Mouse (Mus musculus): ENCODE data around the gene Birc5. TPM values are rescaled to one million over a fixed set of nuclear protein-coding genes. Genes with fewer than 3 reads are reported as not detected.

The Birc5 gene
- total and polyA plus RNA-seq, 3 experiments, result 193 to 289 (median 270) TPM

DNA sequence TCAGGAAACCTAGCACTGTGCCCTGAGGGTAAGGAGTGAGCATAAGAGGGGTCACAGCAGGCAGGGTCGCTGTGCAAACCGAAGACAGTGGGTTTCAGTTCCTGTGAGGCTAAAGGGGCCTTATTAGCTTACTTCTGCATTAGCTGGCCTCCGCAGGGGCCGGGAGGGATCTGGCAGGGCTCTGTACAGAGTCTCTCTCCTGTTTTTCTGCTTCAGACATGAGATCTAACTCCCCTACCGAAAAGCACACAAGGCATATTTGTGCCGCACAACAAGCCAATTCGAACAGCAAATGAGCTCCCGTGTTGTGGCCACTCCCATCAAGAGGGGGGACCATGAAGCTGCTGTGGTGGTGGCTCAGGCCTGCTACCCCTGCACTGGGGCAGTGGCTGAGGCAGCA is 29.8 kb downstream of the Birc5 start:
- H3K9me3 ChIP-seq (replicated peaks; ENCODE audit: low read length), result no peaks in the 10 kb centered on the region
- peaks cover 27 to 46% of the 10 kb centered on the region in 2 experiments for H3K4me1 ChIP-seq (ENCODE audit: control insufficient read depth in 1 of 2, insufficient read depth in 2 of 2)
- in situ Hi-C loops (cut with MboI; ENCODE audit: low pct_ligation_motif_present, low pct_unique_long_range_greater_than_20kb, low sequenced_read_pairs) (no loop called here), dilution Hi-C loops (cut with MboI; ENCODE audit: extremely low pct_ligation_motif_present, extremely low pct_unique_long_range_greater_than_20kb, low sequenced_read_pairs) (no loop called here)
- H3K27me3 ChIP-seq (replicated peaks), result peaks cover 76% of the 10 kb centered on the region
- no peaks in the 10 kb centered on the region for H3K79me2 ChIP-seq (replicated peaks; ENCODE audit: control insufficient read depth, extremely low read depth, insufficient read depth, poor library complexity, severe bottlenecking)
- no peak overlapping the region for H3K4me3 ChIP-seq (replicated peaks in 1 of 3; ENCODE audit: low read depth in 2 of 3, low read length in 2 of 3, poor library complexity in 1 of 3)
- no peak overlapping the region for H3K27ac ChIP-seq (ENCODE audit: insufficient read depth, low read depth)
- TF ChIP-seq E2F4 (IDR thresholded peaks at IDR 0.05; ENCODE audit: insufficient replicate concordance, low read depth, low read length) (no peak), IRF4 (IDR thresholded peaks at IDR 0.05; ENCODE audit: low read depth, low read length) (peak; percentile 85), EP300 (IDR thresholded peaks at IDR 0.05; ENCODE audit: low read length) (peak; percentile 66)
- no peak overlapping the region for H3K9ac ChIP-seq (ENCODE audit: insufficient read depth, low read depth)
- DNase-seq (ENCODE audit: extremely low read depth), result peak; percentile 42
- H3K36me3 ChIP-seq (replicated peaks in 1 of 2; ENCODE audit: control insufficient read depth in 1 of 2, insufficient read depth in 1 of 2, low read length in 1 of 2), result no peaks in the 10 kb centered on the region
- H3K4me2 ChIP-seq (ENCODE audit: insufficient read depth, low read depth, poor library complexity, severe bottlenecking), result peak overlapping the region; percentile 43; the same call in 1 of the 2 replicates

DNA sequence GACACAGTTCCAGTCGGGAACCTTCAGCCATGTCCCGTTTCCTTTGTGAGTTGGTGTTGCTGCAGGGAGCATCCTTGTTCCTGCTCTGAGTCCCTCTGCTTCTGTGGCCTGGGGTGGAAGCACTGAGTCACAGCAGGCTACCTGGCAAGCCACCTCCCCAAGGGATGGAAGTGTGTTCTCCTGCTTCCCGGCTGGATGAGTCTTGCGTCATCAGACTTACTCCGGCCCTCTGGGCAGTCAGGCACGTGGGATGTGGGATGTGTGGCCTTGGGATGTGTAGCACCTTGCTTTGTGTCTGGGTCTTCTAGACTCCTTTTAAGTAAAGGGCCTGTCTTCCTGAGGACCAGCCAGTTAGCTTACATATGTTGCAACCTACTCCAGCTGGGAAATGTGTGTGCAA is 30.6 kb downstream of the Birc5 start:
- no peak overlapping the region for H3K9ac ChIP-seq (ENCODE audit: insufficient read depth, low read depth)
- H3K4me3 ChIP-seq (replicated peaks in 1 of 3; ENCODE audit: low read depth in 2 of 3, low read length in 2 of 3, poor library complexity in 1 of 3), result no peak overlapping the region
- dilution Hi-C loops (cut with MboI; ENCODE audit: extremely low pct_ligation_motif_present, extremely low pct_unique_long_range_greater_than_20kb, low sequenced_read_pairs) (no loop called here), in situ Hi-C loops (cut with MboI; ENCODE audit: low pct_ligation_motif_present, low pct_unique_long_range_greater_than_20kb, low sequenced_read_pairs) (no loop called here)
- peaks cover 84% of the 10 kb centered on the region for H3K27me3 ChIP-seq (replicated peaks)
- H3K4me1 ChIP-seq (ENCODE audit: control insufficient read depth in 1 of 2, insufficient read depth in 2 of 2), result peaks cover 27 to 47% of the 10 kb centered on the region in 2 experiments
- TF ChIP-seq GABPA (IDR thresholded peaks at IDR 0.05; ENCODE audit: insufficient replicate concordance, low read depth, low read length), result no peak
- no peak for TF ChIP-seq MYC (IDR thresholded peaks at IDR 0.05; ENCODE audit: low read depth, low read length)
- TF ChIP-seq TBP (conservative IDR thresholded peaks at IDR 0.05; ENCODE audit: low read depth, low read length), result no peak
- no peak for TF ChIP-seq NRF1 (IDR thresholded peaks at IDR 0.05; ENCODE audit: low read depth, low read length)
- no peak for TF ChIP-seq BHLHE40 (IDR thresholded peaks at IDR 0.05; ENCODE audit: low read depth, low read length)
- TF ChIP-seq USF1 (IDR thresholded peaks at IDR 0.05; ENCODE audit: low read depth, low read length), result no peak
- TF ChIP-seq PAX5 (IDR thresholded peaks at IDR 0.05; ENCODE audit: low read length), result no peak
- no peak for TF ChIP-seq JUN (IDR thresholded peaks at IDR 0.05; ENCODE audit: insufficient read depth, low read depth, low read length)
- no peaks in the 10 kb centered on the region for H3K79me2 ChIP-seq (replicated peaks; ENCODE audit: control insufficient read depth, extremely low read depth, insufficient read depth, poor library complexity, severe bottlenecking)
- no peak for DNase-seq (ENCODE audit: extremely low read depth)
- no peak overlapping the region for H3K27ac ChIP-seq (ENCODE audit: insufficient read depth, low read depth)
- H3K9me3 ChIP-seq (replicated peaks; ENCODE audit: low read length), result no peaks in the 10 kb centered on the region
- no peak overlapping the region for H3K4me2 ChIP-seq (ENCODE audit: insufficient read depth, low read depth, poor library complexity, severe bottlenecking)
- no peaks in the 10 kb centered on the region for H3K36me3 ChIP-seq (replicated peaks in 1 of 2; ENCODE audit: control insufficient read depth in 1 of 2, insufficient read depth in 1 of 2, low read length in 1 of 2)

DNA sequence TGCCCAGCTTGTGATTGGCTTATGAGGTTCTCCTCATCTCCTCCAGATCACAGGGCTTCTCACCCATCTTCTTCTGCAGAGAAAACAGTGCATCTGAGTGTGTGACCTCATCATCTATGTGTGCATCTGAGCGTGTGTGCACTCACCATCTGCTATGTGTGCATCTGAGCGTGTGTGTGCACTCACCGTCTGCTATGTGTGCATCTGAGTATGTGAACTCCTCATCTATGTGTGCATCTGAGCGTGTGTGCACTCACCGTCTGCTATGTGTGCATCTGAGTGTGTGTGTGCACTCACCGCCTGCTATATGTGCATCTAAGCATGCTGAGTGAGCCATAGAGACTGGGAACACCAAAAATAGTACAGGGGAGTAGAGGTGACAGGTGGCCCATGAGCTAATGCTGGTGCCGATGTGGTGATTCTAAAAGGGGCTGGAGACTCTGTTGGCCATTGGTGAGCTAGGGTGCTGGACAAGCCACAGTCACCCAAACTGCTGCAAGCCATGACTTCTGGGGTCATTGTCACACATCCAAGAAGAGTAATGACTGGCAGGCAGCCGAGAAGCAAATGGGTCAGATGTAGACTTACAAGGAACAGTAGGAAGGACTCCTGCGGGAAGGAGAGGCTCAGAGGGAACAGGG is 31.4 kb downstream of the Birc5 start:
- in situ Hi-C loops (cut with MboI; ENCODE audit: low pct_ligation_motif_present, low pct_unique_long_range_greater_than_20kb, low sequenced_read_pairs) (no loop called here), dilution Hi-C loops (cut with MboI; ENCODE audit: extremely low pct_ligation_motif_present, extremely low pct_unique_long_range_greater_than_20kb, low sequenced_read_pairs) (no loop called here)
- Histone ChIP-seq H3K36me3 (replicated peaks in 1 of 2; ENCODE audit: control insufficient read depth in 1 of 2, insufficient read depth in 1 of 2, low read length in 1 of 2) (no peaks in the 10 kb centered on the region), H3K4me1 (ENCODE audit: control insufficient read depth in 1 of 2, insufficient read depth in 2 of 2) (peaks cover 27 to 47% of the 10 kb centered on the region in 2 experiments), H3K9me3 (replicated peaks; ENCODE audit: low read length) (no peaks in the 10 kb centered on the region), H3K27ac (ENCODE audit: insufficient read depth, low read depth) (no peak overlapping the region), H3K4me2 (ENCODE audit: insufficient read depth, low read depth, poor library complexity, severe bottlenecking) (no peak overlapping the region), H3K79me2 (replicated peaks; ENCODE audit: control insufficient read depth, extremely low read depth, insufficient read depth, poor library complexity, severe bottlenecking) (no peaks in the 10 kb centered on the region), H3K27me3 (replicated peaks) (peaks cover 84% of the 10 kb centered on the region), H3K9ac (ENCODE audit: insufficient read depth, low read depth) (no peak overlapping the region), H3K4me3 (replicated peaks in 1 of 3; ENCODE audit: low read depth in 2 of 3, low read length in 2 of 3, poor library complexity in 1 of 3) (no peak overlapping the region)
- no peak for DNase-seq (ENCODE audit: extremely low read depth)
- TF ChIP-seq ZNF384 (IDR thresholded peaks at IDR 0.05; ENCODE audit: low read depth, low read length), result no peak
- no peak for TF ChIP-seq MYC (IDR thresholded peaks at IDR 0.05; ENCODE audit: low read depth, low read length)
- TF ChIP-seq UBTF (IDR thresholded peaks at IDR 0.05; ENCODE audit: low read depth, low read length), result no peak
- TF ChIP-seq SIN3A (IDR thresholded peaks at IDR 0.05; ENCODE audit: low read length), result no peak
- TF ChIP-seq NELFE (IDR thresholded peaks at IDR 0.05; ENCODE audit: low read depth, low read length), result no peak
- TF ChIP-seq USF1 (IDR thresholded peaks at IDR 0.05; ENCODE audit: low read depth, low read length), result no peak
- no peak for TF ChIP-seq MAX (IDR thresholded peaks at IDR 0.05; ENCODE audit: low read length)
- TF ChIP-seq ELF1 (IDR thresholded peaks at IDR 0.05; ENCODE audit: low read depth, low read length), result no peak
- no peak for TF ChIP-seq CTCF (conservative IDR thresholded peaks at IDR 0.05 in 1 of 2, IDR thresholded peaks at IDR 0.05 in 1 of 2; ENCODE audit: low read depth in 2 of 2, low read length in 2 of 2)
- TF ChIP-seq POLR2AphosphoS2 (IDR thresholded peaks at IDR 0.05; ENCODE audit: low read depth, low read length), result no peak
- TF ChIP-seq MAZ (IDR thresholded peaks at IDR 0.05; ENCODE audit: low read depth, low read length), result no peak
- no peak for TF ChIP-seq TCF12 (IDR thresholded peaks at IDR 0.05; ENCODE audit: low read depth, low read length)
- no peak for TF ChIP-seq MEF2A (IDR thresholded peaks at IDR 0.05; ENCODE audit: borderline replicate concordance, low read depth, low read length)
- no peak for TF ChIP-seq RAD21 (IDR thresholded peaks at IDR 0.05; ENCODE audit: low read depth, low read length)
- no peak for TF ChIP-seq TBP (conservative IDR thresholded peaks at IDR 0.05; ENCODE audit: low read depth, low read length)
- no peak for TF ChIP-seq KAT2A (IDR thresholded peaks at IDR 0.05; ENCODE audit: insufficient replicate concordance, low read length)
- no peak for TF ChIP-seq PAX5 (IDR thresholded peaks at IDR 0.05; ENCODE audit: low read length)
- no peak for TF ChIP-seq EP300 (IDR thresholded peaks at IDR 0.05; ENCODE audit: low read length)
- no peak for TF ChIP-seq POLR2A (IDR thresholded peaks at IDR 0.05; ENCODE audit: low read depth, low read length)
- no peak for TF ChIP-seq GABPA (IDR thresholded peaks at IDR 0.05; ENCODE audit: insufficient replicate concordance, low read depth, low read length)

Data from CH12.LX (cell line).